Mouse (Mus musculus): ENCODE data around the gene Plekhb2. TPM values are rescaled to one million over a fixed set of nuclear protein-coding genes. Genes with fewer than 3 reads are reported as not detected.

Gene Plekhb2
- total and polyA plus RNA-seq, 3 experiments, result 115 to 193 (median 187) TPM

- no peak for DNase-seq
Observed at GRCm38 (mm10) chr1:34831381-34831780, 18.4 kb upstream of the Plekhb2 start.

GRCm38 (mm10) chr1:34834904-34835303 is 14.9 kb upstream of the Plekhb2 start:
- DNase-seq, result no peak

- no peak for DNase-seq
Observed at GRCm38 (mm10) chr1:34837951-34838689, 11.7 kb upstream of the Plekhb2 start.

- DNase-seq, result no peak
Observed at GRCm38 (mm10) chr1:34839241-34839640, 10.5 kb upstream of the Plekhb2 start.

- no peak for DNase-seq
Observed at GRCm38 (mm10) chr1:34841709-34842388, 7.9 kb upstream of the Plekhb2 start.

GRCm38 (mm10) chr1:34842389-34842861 is 7.4 kb upstream of the Plekhb2 start:
- DNase-seq, result no peak

GRCm38 (mm10) chr1:34842887-34843618 is 6.7 kb upstream of the Plekhb2 start, which contains the start of gene Fam168b:
Gene Fam168b (minus strand): TSS chr1:34843065.
- peak; percentile 93 for DNase-seq

- no peak for DNase-seq
Observed at GRCm38 (mm10) chr1:34847070-34847469, 2.7 kb upstream of the Plekhb2 start.

GRCm38 (mm10) chr1:34850343-34851136 is 764 bp downstream of the Plekhb2 start:
- DNase-seq, result no peak

GRCm38 (mm10) chr1:34851562-34851961 is 1.8 kb downstream of the Plekhb2 start:
- peak; percentile 83 for DNase-seq

- DNase-seq, result no peak
Observed at GRCm38 (mm10) chr1:34852116-34852878, 2.5 kb downstream of the Plekhb2 start.

- DNase-seq, result no peak
Observed at GRCm38 (mm10) chr1:34853786-34854185, 4.0 kb downstream of the Plekhb2 start.

GRCm38 (mm10) chr1:34855056-34855739 is 5.4 kb downstream of the Plekhb2 start:
- no peak for DNase-seq

- no peak for DNase-seq
Observed at GRCm38 (mm10) chr1:34858671-34859070, 8.9 kb downstream of the Plekhb2 start.

GRCm38 (mm10) chr1:34859761-34860160 is 10.0 kb downstream of the Plekhb2 start:
- no peak for DNase-seq

GRCm38 (mm10) chr1:34860205-34860604 is 10.4 kb downstream of the Plekhb2 start:
- DNase-seq, result no peak

GRCm38 (mm10) chr1:34862877-34863276 is 13.1 kb downstream of the Plekhb2 start:
- DNase-seq, result no peak

- no peak for DNase-seq
Observed at GRCm38 (mm10) chr1:34863323-34863722, 13.5 kb downstream of the Plekhb2 start.

- DNase-seq, result no peak
Observed at GRCm38 (mm10) chr1:34864243-34864642, 14.5 kb downstream of the Plekhb2 start.

- no peak for DNase-seq
Observed at GRCm38 (mm10) chr1:34865866-34866265, 16.1 kb downstream of the Plekhb2 start.
